Mouse (Mus musculus) MEL (cell line): ENCODE results near the gene Mettl18.

ENCODE experiments used
- BHLHE40 ChIP-seq: IDR thresholded peaks from 2 replicates; pipeline ENCODE4 v1.6.1; 2012; ENCODE audit warnings: low read depth, mild to moderate bottlenecking, inconsistent platforms, low read length, improper control_type of control experiment, borderline replicate concordance
- CHD2 ChIP-seq: IDR thresholded peaks from 2 replicates; pipeline ENCODE4 v1.6.1; 2011; ENCODE audit warnings: low read length, improper control_type of control experiment
- CTCF ChIP-seq, 3 experiments: IDR thresholded peaks in 2 of 3; conservative IDR thresholded peaks in 1 of 3; 2 replicates each; pipeline ENCODE4 v1.5.1; 2011 to 2012; ENCODE audit warnings: low read length in 3 of 3, low read depth in 2 of 3, mild to moderate bottlenecking in 2 of 3, improper control_type of control experiment in 1 of 3, inconsistent platforms in 1 of 3, mixed read lengths in 1 of 3, moderate library complexity in 1 of 3; ENCODE audit not compliant: control insufficient read depth in 1 of 3, insufficient read depth in 1 of 3, poor library complexity in 1 of 3, severe bottlenecking in 1 of 3
- E2F4 ChIP-seq: IDR thresholded peaks from 2 replicates; pipeline ENCODE4 v1.6.1; 2011; ENCODE audit warnings: low read depth, low read length, improper control_type of control experiment, borderline replicate concordance
- EP300 ChIP-seq, 2 experiments: IDR thresholded peaks; 2 replicates each; pipeline ENCODE4 v1.6.1; 2011; ENCODE audit warnings: improper control_type of control experiment in 2 of 2, low read length in 2 of 2, low read depth in 1 of 2, mild to moderate bottlenecking in 1 of 2
- GABPA ChIP-seq: IDR thresholded peaks from 2 replicates; pipeline ENCODE4 v1.6.1; 2012; ENCODE audit warnings: low read depth, mild to moderate bottlenecking, inconsistent platforms, low read length, improper control_type of control experiment, moderate library complexity
- GATA1 ChIP-seq: IDR thresholded peaks from 2 replicates; pipeline ENCODE4 v1.6.1; 2011; ENCODE audit warnings: low read depth, low read length, improper control_type of control experiment
- JUND ChIP-seq: IDR thresholded peaks from 2 replicates; pipeline ENCODE4 v1.6.1; 2011; ENCODE audit warnings: low read depth, mild to moderate bottlenecking, improper control_type of control experiment, low read length
- POLR2A ChIP-seq, 2 experiments: IDR thresholded peaks; 2 replicates each; pipeline ENCODE4 v1.6.1; 2011 to 2012; ENCODE audit warnings: low read length in 2 of 2, mild to moderate bottlenecking in 2 of 2, control low read depth in 1 of 2, improper control_type of control experiment in 1 of 2, low read depth in 1 of 2, moderate library complexity in 1 of 2; ENCODE audit not compliant: control insufficient read depth in 1 of 2, insufficient read depth in 1 of 2, poor library complexity in 1 of 2
- POLR2AphosphoS2 ChIP-seq: IDR thresholded peaks from 2 replicates; pipeline ENCODE4 v1.6.1; 2011; ENCODE audit warnings: low read length, improper control_type of control experiment
- SMC3 ChIP-seq: IDR thresholded peaks from 2 replicates; pipeline ENCODE4 v1.6.1; 2011; ENCODE audit warnings: low read depth, low read length, improper control_type of control experiment
- ZC3H11A ChIP-seq: IDR thresholded peaks from 2 replicates; pipeline ENCODE4 v1.6.1; 2012; ENCODE audit warnings: low read depth, mild to moderate bottlenecking, inconsistent platforms, low read length, improper control_type of control experiment

- TF ChIP-seq CTCF (IDR thresholded peaks at IDR 0.05 in 2 of 3, conservative IDR thresholded peaks at IDR 0.05 in 1 of 3; ENCODE audit: control insufficient read depth in 1 of 3, insufficient read depth in 1 of 3, low read depth in 2 of 3, low read length in 3 of 3, poor library complexity in 1 of 3, severe bottlenecking in 1 of 3) = peak in 2 of 3 experiments; percentile 12 to 39; a peak in 3 of 6 replicates
- no peak for TF ChIP-seq GATA1
- no peak for TF ChIP-seq BHLHE40
- TF ChIP-seq ZC3H11A = no peak
- TF ChIP-seq SMC3 = peak; percentile 44
- TF ChIP-seq POLR2AphosphoS2 = no peak
- no peak for TF ChIP-seq GABPA
- no peak for TF ChIP-seq EP300 (IDR thresholded peaks at IDR 0.05; ENCODE audit: low read depth in 1 of 2, low read length in 2 of 2)
- TF ChIP-seq CHD2 = no peak
- no peak for TF ChIP-seq E2F4
- no peak for TF ChIP-seq POLR2A (IDR thresholded peaks at IDR 0.05; ENCODE audit: control insufficient read depth in 1 of 2, insufficient read depth in 1 of 2, low read depth in 1 of 2, low read length in 2 of 2, poor library complexity in 1 of 2)
- no peak for TF ChIP-seq JUND
Observed at GRCm38 (mm10) chr1:164009235-164009634, 14.5 kb downstream of the Mettl18 start.
